Mouse (Mus musculus) hindbrain, embryonic 15.5 days (tissue): ENCODE measurements around the gene Kat2b. TPM values are rescaled to one million over a fixed set of nuclear protein-coding genes. Genes with fewer than 3 reads are reported as not detected.

Source experiments
- ATAC-seq: fragments of 200-750 bp; cut with Nextera tagmentation; 2 replicates; pipeline ENCODE4 v1.8.0; 2017; ENCODE audit warnings: low read depth, moderate number of reproducible peaks, moderate TSS enrichment; ENCODE audit not compliant: low FRiP score
- H3K27ac ChIP-seq: fragments of 300-500 bp; sonication (generic); replicated peaks from 2 replicates; pipeline ENCODE4 v1.5.1; 2015; ENCODE audit warnings: mild to moderate bottlenecking, inconsistent platforms
- H3K27me3 ChIP-seq: fragments of 300-500 bp; sonication (generic); 2 replicates; pipeline ENCODE4 v1.6.1; 2015; ENCODE audit warnings: control low read depth, inconsistent platforms
- H3K36me3 ChIP-seq: fragments of 300-500 bp; sonication (generic); 2 replicates; pipeline ENCODE4 v1.6.1; 2015; ENCODE audit warnings: control low read depth, inconsistent platforms
- H3K4me1 ChIP-seq: fragments of 300-500 bp; sonication (generic); replicated peaks from 2 replicates; pipeline ENCODE4 v1.6.1; 2015; ENCODE audit warnings: control low read depth, inconsistent platforms
- H3K4me2 ChIP-seq: fragments of 300-500 bp; sonication (generic); 2 replicates; pipeline ENCODE4 v1.6.1; 2015; ENCODE audit warnings: moderate library complexity, mild to moderate bottlenecking, inconsistent platforms
- H3K4me3 ChIP-seq: fragments of 300-500 bp; sonication (generic); 2 replicates; pipeline ENCODE4 v1.5.1; 2015; ENCODE audit warnings: mild to moderate bottlenecking, inconsistent platforms
- H3K9ac ChIP-seq: fragments of 300-500 bp; sonication (generic); 2 replicates; pipeline ENCODE4 v1.6.1; 2015; ENCODE audit warnings: inconsistent platforms
- H3K9me3 ChIP-seq: fragments of 300-500 bp; sonication (generic); 2 replicates; pipeline ENCODE4 v1.6.1; 2016; ENCODE audit warnings: control low read depth, inconsistent platforms
- WGBS: fragments of 180-500 bp; shearing (Covaris S2); methylation state at CpG from one replicate; pipeline ENCODE4 v1.1.7; 2015; 5-methylcytosine and 5-hydroxymethylcytosine counted together
- polyA plus RNA-seq: library from polyadenylated mRNA; unstranded; fragments of >200 nt; fragmentation: Nextera tagmentation; extraction: Ambion mirVana; gene quantifications from 2 replicates; pipeline ENCODE4 v1.2.1, GENCODE M21; 2015

The Kat2b gene
- polyA plus RNA-seq, 1 experiment from 2014 or later, result 5.7 TPM

DNA sequence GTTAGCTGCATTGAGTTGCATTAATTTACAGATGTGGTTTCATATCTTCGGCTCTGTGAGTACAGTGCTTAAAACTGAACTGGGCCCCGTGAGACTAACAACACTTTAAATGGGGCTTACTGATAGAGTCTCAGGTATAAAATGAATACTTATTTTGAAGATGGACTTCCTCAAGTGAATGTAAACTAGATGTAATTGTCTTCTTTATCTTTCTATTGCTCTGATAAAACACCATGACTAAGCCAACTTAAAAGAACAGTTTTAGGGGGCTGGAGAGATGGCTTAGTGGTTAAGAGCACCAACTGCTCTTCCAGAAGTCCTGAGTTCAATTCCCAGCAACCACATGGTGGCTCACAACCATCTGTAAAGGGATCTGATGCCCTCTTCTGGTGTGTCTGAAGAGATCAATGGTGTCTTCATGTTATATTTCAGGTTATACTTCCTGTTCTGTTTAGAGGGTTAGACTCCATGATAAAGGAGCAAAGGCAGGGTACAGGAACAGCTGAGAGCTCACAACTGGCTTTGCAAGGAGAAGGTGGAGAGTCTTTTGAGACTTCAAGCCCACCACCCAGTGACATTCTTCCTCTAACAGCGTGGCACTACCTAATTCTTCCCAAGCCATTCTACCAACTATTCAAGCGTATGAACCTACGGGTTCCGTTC lies 50.8 kb downstream of the Kat2b start:
- Histone ChIP-seq H3K9ac (no peak overlapping the region), H3K4me1 (no peaks in the 10 kb centered on the region), H3K27me3 (no peaks in the 10 kb centered on the region), H3K27ac (no peak overlapping the region), H3K36me3 (no peaks in the 10 kb centered on the region), H3K4me2 (no peak overlapping the region), H3K9me3 (no peaks in the 10 kb centered on the region), H3K4me3 (no peak overlapping the region)
- WGBS, result 94% methylated on average over 6 of the region's 6 CpGs
- ATAC-seq, result no peak

DNA sequence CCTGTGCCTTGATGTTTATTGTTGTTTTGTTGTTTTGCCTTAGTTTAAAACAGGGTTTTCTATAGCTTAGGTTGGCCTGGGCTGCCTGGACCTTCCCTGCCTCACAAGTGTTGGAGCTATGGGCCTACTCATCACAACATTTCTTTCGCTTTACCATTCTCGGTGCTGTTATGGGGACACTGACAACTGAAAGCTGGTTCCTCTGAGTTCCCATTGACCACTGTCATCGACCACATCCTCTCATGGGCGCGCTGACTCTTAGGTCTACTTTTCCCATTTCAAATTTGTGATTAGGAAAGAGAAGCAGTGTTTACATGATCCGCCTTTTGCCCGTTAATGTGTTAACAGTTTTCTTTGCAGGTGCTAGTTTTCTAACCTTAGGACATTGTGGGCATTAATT lies 51.7 kb downstream of the Kat2b start:
- Histone ChIP-seq H3K4me2 (no peak overlapping the region), H3K9me3 (no peaks in the 10 kb centered on the region), H3K27me3 (no peaks in the 10 kb centered on the region), H3K36me3 (no peaks in the 10 kb centered on the region), H3K4me3 (no peak overlapping the region), H3K4me1 (no peaks in the 10 kb centered on the region), H3K27ac (no peak overlapping the region), H3K9ac (no peak overlapping the region)
- 96% methylated on average over 7 of the region's 7 CpGs for WGBS
- ATAC-seq, result no peak

DNA sequence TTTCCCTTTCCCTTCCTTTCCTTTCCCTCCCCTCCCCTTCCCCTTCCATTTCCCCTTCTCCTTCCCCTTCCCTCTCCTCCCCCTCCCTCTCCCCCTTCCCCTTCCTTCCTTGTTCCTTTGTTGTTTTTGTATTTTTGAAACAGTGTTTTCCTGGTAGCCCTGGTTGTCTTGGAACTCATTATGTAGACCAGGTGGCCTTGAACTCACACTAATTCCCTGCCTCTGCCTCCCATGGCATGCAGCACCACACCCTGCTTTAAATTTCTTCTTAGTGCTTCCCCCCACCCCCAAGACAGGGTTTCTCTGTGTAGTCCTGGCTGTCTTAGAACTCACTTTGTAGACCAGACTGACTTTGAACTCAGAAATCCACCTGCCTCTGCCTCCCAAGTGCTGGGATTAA lies 52.7 kb downstream of the Kat2b start:
- H3K36me3 ChIP-seq, result 0 out of 2 replicates have a peak, but pooled peaks cover 3% of the 10 kb centered on the region
- H3K4me2 ChIP-seq, result no peak overlapping the region
- no peak overlapping the region for H3K9ac ChIP-seq
- no peaks in the 10 kb centered on the region for H3K27me3 ChIP-seq
- ATAC-seq, result no peak
- no peak overlapping the region for H3K4me3 ChIP-seq
- H3K27ac ChIP-seq, result no peak overlapping the region
- H3K4me1 ChIP-seq, result no peaks in the 10 kb centered on the region
- no peaks in the 10 kb centered on the region for H3K9me3 ChIP-seq

DNA sequence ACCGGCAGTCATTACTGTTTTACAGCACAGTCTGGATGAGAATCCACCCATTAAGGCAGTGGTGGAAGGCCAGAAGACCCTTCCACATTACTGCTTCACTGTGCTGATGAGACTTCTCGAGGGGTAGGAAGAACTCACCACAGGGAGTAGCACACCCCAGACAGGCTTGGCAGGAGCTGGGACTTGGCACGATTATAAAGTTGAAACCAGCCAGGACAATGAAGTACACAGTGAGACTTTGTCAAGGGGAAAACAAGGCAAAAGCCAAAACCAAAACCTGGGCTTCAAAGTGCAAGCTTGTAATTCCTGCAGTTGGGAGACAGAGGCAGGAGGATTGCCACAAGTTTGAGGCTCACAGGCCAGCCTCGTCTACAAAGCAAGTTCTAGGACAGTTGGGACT lies 54.0 kb downstream of the Kat2b start:
- H3K9ac ChIP-seq, result no peak overlapping the region
- H3K27ac ChIP-seq, result no peak overlapping the region
- H3K9me3 ChIP-seq, result no peaks in the 10 kb centered on the region
- H3K27me3 ChIP-seq, result no peaks in the 10 kb centered on the region
- H3K4me2 ChIP-seq, result no peak overlapping the region
- 77% methylated on average over 4 of the region's 4 CpGs for WGBS
- H3K36me3 ChIP-seq, result 0 out of 2 replicates have a peak, but pooled peaks cover 10% of the 10 kb centered on the region
- no peak overlapping the region for H3K4me3 ChIP-seq
- no peaks in the 10 kb centered on the region for H3K4me1 ChIP-seq
- no peak for ATAC-seq

DNA sequence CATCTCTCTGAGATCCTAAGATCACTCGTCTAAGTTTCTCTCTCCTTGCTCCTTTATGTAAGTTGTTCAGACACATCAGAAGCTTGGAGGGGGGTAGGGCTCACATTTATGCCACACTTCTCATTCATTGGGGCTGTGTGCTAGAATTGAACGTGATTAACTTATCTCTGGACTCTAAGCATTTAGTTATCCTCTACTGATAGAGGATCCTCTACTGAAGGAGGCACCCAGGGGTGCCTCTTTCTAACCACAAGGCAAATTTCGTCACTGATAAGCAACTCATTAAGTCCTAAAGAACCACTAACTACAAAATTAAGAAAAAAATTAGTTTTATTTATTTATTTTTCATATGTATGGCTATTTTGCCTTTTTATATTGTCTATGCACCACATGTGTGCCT lies 55.5 kb downstream of the Kat2b start:
- H3K27me3 ChIP-seq, result no peaks in the 10 kb centered on the region
- H3K4me1 ChIP-seq, result no peaks in the 10 kb centered on the region
- H3K9me3 ChIP-seq, result no peaks in the 10 kb centered on the region
- ATAC-seq, result no peak
- H3K27ac ChIP-seq, result no peak overlapping the region
- no peak overlapping the region for H3K4me3 ChIP-seq
- no peak overlapping the region for H3K9ac ChIP-seq
- 0 out of 2 replicates have a peak, but pooled peaks cover 10% of the 10 kb centered on the region for H3K36me3 ChIP-seq
- 90% methylated on average over 3 of the region's 3 CpGs for WGBS
- no peak overlapping the region for H3K4me2 ChIP-seq

DNA sequence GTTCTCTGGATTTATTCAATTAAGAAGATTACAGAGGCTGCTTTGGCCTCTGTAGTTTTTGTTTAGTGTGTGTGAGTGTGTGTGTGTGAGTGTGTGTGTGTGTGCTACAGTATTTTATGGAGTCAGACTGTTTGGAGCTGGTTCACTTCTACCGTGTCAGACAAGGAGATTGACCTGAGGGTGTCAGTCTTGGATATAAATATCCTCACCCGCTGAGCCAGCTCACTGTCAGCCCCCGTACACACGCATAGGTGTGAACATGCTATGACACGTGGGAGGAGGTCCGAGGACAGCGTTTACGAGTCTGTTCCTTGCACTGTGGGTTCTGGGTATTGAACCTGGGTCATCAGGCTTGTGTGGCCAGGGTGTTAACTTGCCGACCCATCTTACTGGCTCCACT lies 57.1 kb downstream of the Kat2b start:
- Histone ChIP-seq H3K36me3 (0 out of 2 replicates have a peak, but pooled peaks cover 10% of the 10 kb centered on the region), H3K4me3 (no peak overlapping the region), H3K4me2 (no peak overlapping the region), H3K27ac (no peak overlapping the region), H3K27me3 (no peaks in the 10 kb centered on the region), H3K9me3 (no peaks in the 10 kb centered on the region), H3K9ac (no peak overlapping the region), H3K4me1 (no peaks in the 10 kb centered on the region)
- no peak for ATAC-seq
- 94% methylated on average over 9 of the region's 9 CpGs for WGBS

DNA sequence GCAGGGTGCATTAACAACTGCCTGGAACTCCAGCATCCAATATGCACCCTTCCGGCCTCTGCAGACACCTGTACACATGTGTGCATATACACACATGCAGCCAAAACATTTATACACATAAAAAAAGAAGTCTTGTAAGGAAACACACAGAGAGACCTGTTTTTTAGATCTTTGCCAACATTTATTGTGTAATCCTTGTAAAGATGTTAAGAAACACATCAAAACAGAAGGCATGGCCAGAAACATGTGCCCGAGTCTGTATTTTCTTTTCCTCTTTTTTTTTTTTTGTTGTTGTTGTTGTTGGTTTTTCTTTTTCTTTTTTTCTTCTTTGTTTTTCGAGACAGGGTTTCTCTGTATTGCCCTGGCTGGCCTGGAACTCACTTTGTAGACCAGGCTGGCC lies 59.5 kb downstream of the Kat2b start:
- 89% methylated on average over 3 of the region's 3 CpGs for WGBS
- Histone ChIP-seq H3K4me3 (no peak overlapping the region), H3K36me3 (peaks cover 15% of the 10 kb centered on the region)

DNA sequence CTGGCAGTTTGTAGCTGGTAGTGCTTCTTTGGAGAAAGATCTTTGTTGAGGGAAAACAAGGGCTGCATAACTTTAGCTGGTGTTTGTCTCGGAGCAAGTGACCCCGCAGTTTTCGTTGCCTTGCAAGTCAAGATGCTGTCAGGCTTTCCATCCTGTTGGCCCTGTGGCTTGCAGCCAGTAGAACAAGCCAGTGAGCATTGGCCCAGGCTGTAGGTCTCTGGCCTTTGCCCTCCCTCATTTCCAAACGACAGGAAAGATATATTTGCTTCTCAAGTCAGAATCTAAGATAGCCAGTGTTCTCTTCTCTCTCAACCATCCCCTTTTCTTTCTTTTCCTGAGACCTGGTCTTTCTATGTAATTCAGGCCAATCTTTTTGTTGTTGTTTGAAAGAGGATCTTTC lies 60.8 kb downstream of the Kat2b start:
- no peak overlapping the region for H3K9ac ChIP-seq
- peaks cover 23% of the 10 kb centered on the region for H3K36me3 ChIP-seq
- 77% methylated on average over 4 of the region's 4 CpGs for WGBS
- no peak overlapping the region for H3K4me3 ChIP-seq
- no peaks in the 10 kb centered on the region for H3K4me1 ChIP-seq
- ATAC-seq, result no peak
- H3K27ac ChIP-seq, result no peak overlapping the region
- H3K4me2 ChIP-seq, result no peak overlapping the region
- H3K27me3 ChIP-seq, result no peaks in the 10 kb centered on the region
- H3K9me3 ChIP-seq, result no peaks in the 10 kb centered on the region

More for the DNA sequence above, 59.5 kb downstream of the Kat2b start:
- H3K9ac ChIP-seq, result no peak overlapping the region
- no peaks in the 10 kb centered on the region for H3K27me3 ChIP-seq
- no peak overlapping the region for H3K27ac ChIP-seq
- no peaks in the 10 kb centered on the region for H3K9me3 ChIP-seq
- H3K4me2 ChIP-seq, result no peak overlapping the region
- no peaks in the 10 kb centered on the region for H3K4me1 ChIP-seq
- ATAC-seq, result no peak

DNA sequence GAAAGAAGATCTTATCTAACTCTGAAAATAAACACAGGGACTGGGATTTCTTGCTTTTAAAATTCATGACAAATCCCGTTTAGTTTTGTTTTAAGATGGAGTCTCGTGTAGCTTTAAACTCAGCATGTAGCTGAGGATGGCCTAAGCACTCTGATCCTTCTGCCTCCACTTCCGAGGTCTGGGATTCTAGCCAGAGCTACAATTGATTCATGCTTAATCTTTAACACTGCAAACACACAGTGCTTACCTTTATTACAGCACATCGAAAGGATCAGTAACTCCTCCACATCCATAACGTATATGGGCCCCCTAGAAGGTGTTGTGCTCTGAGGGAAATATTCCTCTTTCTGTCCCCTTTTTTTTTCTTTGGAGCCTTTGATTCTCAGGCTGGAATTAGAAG lies 61.5 kb downstream of the Kat2b start:
- peaks cover 28% of the 10 kb centered on the region for H3K36me3 ChIP-seq
- H3K4me1 ChIP-seq, result no peaks in the 10 kb centered on the region
- ATAC-seq, result no peak
- no peaks in the 10 kb centered on the region for H3K27me3 ChIP-seq
- WGBS, result 74% methylated on average over 5 of the region's 5 CpGs
- no peak overlapping the region for H3K4me2 ChIP-seq
- no peak overlapping the region for H3K27ac ChIP-seq
- no peaks in the 10 kb centered on the region for H3K9me3 ChIP-seq
- H3K4me3 ChIP-seq, result no peak overlapping the region
- H3K9ac ChIP-seq, result no peak overlapping the region

DNA sequence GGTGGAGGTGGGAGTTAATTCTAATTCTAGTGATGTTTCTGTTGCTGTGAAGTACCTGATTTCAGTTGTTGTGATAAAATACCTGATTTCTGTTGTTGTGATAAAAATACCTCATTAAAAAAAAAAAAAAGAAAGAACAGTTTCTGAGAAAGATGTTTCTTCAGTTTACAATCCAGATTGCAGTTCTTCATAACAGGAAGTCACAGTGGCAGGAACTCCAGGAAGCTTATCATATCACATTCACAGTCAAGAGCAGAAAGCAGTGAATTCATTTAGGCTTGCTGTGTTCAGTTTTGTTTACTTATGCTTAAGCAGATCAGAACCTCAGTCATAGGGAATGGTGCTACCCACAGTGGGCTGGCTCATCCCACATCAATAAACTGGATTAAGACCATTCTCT lies 64.7 kb downstream of the Kat2b start:
- Histone ChIP-seq H3K27me3 (no peaks in the 10 kb centered on the region), H3K9me3 (no peaks in the 10 kb centered on the region), H3K4me2 (no peak overlapping the region), H3K36me3 (peaks cover 38% of the 10 kb centered on the region), H3K9ac (no peak overlapping the region), H3K27ac (no peak overlapping the region), H3K4me3 (no peak overlapping the region), H3K4me1 (no peaks in the 10 kb centered on the region)
- no peak for ATAC-seq

DNA sequence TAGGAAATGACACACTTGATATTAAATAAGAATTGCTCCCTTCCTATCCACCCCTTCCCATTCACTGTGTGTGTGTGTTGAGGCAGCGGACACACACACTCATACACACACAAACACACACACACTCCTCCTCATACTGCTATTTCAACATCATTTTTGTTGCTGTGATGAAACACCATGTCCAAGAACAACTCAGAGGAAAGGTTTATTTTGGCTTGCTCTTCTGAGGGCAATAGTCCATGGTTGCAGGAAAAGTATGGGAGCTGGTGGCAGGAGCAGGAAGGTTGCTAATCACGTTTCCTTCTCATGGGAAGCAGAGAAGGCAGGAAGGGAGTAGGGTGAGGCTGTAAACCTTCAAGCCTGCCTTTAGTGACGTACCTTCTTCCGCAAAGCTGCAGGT lies 76.7 kb downstream of the Kat2b start:
- H3K4me3 ChIP-seq, result no peak overlapping the region
- H3K27me3 ChIP-seq, result no peaks in the 10 kb centered on the region
- H3K4me1 ChIP-seq, result no peaks in the 10 kb centered on the region
- 85% methylated on average over 4 of the region's 4 CpGs for WGBS
- no peak for ATAC-seq
- no peak overlapping the region for H3K27ac ChIP-seq
- no peak overlapping the region for H3K4me2 ChIP-seq
- no peak overlapping the region for H3K9ac ChIP-seq
- peaks cover 47% of the 10 kb centered on the region for H3K36me3 ChIP-seq
- no peaks in the 10 kb centered on the region for H3K9me3 ChIP-seq

DNA sequence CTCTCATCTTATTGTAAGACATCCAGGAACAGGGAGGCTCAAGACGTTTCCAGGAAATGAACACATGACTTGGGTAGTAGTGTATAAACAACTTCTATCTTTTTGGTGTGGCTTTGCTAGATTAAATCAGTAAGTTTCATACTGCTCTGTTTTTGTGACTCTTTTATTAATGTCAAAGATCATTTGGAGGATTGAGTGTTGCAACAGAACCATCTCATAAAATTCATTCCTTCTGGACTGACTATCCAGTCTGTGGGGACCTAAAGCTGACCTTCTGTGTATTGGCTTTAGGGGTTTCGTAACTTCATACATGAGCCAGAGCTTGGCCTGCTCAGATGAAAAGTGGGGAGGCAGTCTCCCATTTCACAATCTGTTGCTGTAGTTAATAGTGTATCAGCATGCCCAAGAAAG lies 83.6 kb downstream of the Kat2b start:
- no peak overlapping the region for H3K4me3 ChIP-seq
- no peaks in the 10 kb centered on the region for H3K9me3 ChIP-seq
- H3K36me3 ChIP-seq, result peaks cover 35% of the 10 kb centered on the region
- H3K27ac ChIP-seq, result no peak overlapping the region
- H3K4me2 ChIP-seq, result no peak overlapping the region
- H3K9ac ChIP-seq, result no peak overlapping the region
- H3K27me3 ChIP-seq, result no peaks in the 10 kb centered on the region
- 76% methylated on average over 2 of the region's 2 CpGs for WGBS
- no peak for ATAC-seq
- H3K4me1 ChIP-seq, result no peaks in the 10 kb centered on the region

DNA sequence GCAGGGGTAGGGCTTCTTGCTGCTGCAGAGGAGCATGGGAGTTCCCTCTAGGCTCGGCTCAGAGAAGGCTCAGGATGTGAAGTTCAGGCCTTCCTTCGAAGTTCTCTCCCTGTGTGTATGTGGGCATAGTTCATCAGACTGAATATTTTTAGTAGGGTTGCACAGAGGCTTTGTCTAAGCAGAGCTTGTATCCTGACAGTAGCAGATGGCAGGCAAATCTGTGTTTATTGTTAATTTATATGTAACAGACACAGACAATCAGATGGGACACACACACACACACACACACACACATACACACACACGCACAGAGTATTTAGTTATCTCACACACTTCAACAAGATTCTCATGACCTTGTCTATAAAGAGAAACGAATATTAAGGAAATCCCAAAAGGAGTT lies 87.9 kb downstream of the Kat2b start:
- Histone ChIP-seq H3K36me3 (peaks cover 25% of the 10 kb centered on the region), H3K4me3 (no peak overlapping the region), H3K9me3 (no peaks in the 10 kb centered on the region), H3K4me1 (peaks cover 3% of the 10 kb centered on the region; the same call in 1 of the 2 replicates), H3K4me2 (no peak overlapping the region), H3K27ac (no peak overlapping the region), H3K27me3 (no peaks in the 10 kb centered on the region), H3K9ac (no peak overlapping the region)
- no peak for ATAC-seq
- WGBS, result 87% methylated on average over 4 of the region's 4 CpGs
